8 mouse cellular contexts compared by ENCODE assay signal in genomic region chr15:92447708-92448147, GRCm38 (mm10). TPM values are rescaled to one million over a fixed set of nuclear protein-coding genes. Genes with fewer than 3 reads are reported as not detected.
A peak's percentile ranks its signal among the peaks of the same experiment; 100 is the strongest.
DNase-seq lines count a peak whose midpoint lies in the region; ATAC-seq lines count a peak whose summit lies in the region.

No protein-coding gene starts in this region.

- peak; percentile 49 for DNase-seq in adrenal gland, postnatal 14 days
- no peak for DNase-seq in adrenal gland, postnatal 4 days (ENCODE audit: low spot score in 2 of 2)
- peak; percentile 21 for DNase-seq in neural tube, embryonic 11.5 days (ENCODE audit: low spot score)
- DNase-seq in neural tube, embryonic 10.5 days (ENCODE audit: extremely low spot score, low spot score): no peak
- peak; percentile 80 for DNase-seq in hindbrain, embryonic 14.5 days (ENCODE audit: low spot score)
- peak; percentile 16 to 25 for DNase-seq in lung, postnatal 4 days
- DNase-seq in spleen, postnatal 14 days (ENCODE audit: low spot score in 2 of 2): no peak
- DNase-seq in thymus, postnatal 36 days: no peak

- no peaks in the 10 kb centered on the region for H3K4me1 ChIP-seq in neural tube, embryonic 11.5 days (ENCODE audit: control insufficient read depth, insufficient read depth, low read length)
- peaks cover 17% of the 10 kb centered on the region for H3K4me1 ChIP-seq in hindbrain, embryonic 14.5 days (replicated peaks; ENCODE audit: control insufficient read depth, insufficient read depth, low read length)

- no peak for ATAC-seq in neural tube, embryonic 11.5 days (ENCODE audit: insufficient read depth, low FRiP score, low TSS enrichment)
- ATAC-seq in hindbrain, embryonic 14.5 days (ENCODE audit: low FRiP score): 0 out of 2 replicates have a peak, but pooled peaks have one; percentile 34

- no peak overlapping the region for H3K4me2 ChIP-seq in neural tube, embryonic 11.5 days (ENCODE audit: low read depth)
- H3K4me2 ChIP-seq in hindbrain, embryonic 14.5 days (replicated peaks): no peak overlapping the region

- no peak overlapping the region for H3K27ac ChIP-seq in neural tube, embryonic 11.5 days (ENCODE audit: low read depth, low read length)
- peak overlapping the region; percentile 44; the same call in 1 of the 2 replicates for H3K27ac ChIP-seq in hindbrain, embryonic 14.5 days

- 54% methylated on average over 8 of the region's 8 CpGs for WGBS in neural tube, embryonic 11.5 days
- 39% methylated on average over 8 of the region's 8 CpGs for WGBS in hindbrain, embryonic 14.5 days

- H3K36me3 ChIP-seq in neural tube, embryonic 11.5 days (ENCODE audit: control insufficient read depth, insufficient read depth, low read length): no peaks in the 10 kb centered on the region
- H3K36me3 ChIP-seq in hindbrain, embryonic 14.5 days (replicated peaks; ENCODE audit: control insufficient read depth, insufficient read depth): no peaks in the 10 kb centered on the region

- no peaks in the 10 kb centered on the region for H3K27me3 ChIP-seq in neural tube, embryonic 11.5 days (ENCODE audit: control insufficient read depth, insufficient read depth, low read length)
- H3K27me3 ChIP-seq in hindbrain, embryonic 14.5 days (ENCODE audit: control insufficient read depth, insufficient read depth, low read length): no peaks in the 10 kb centered on the region

- H3K9ac ChIP-seq in neural tube, embryonic 11.5 days (ENCODE audit: low read length): no peak overlapping the region
- H3K9ac ChIP-seq in hindbrain, embryonic 14.5 days: no peak overlapping the region

- no peaks in the 10 kb centered on the region for H3K9me3 ChIP-seq in neural tube, embryonic 11.5 days (ENCODE audit: control insufficient read depth, low read length)
- no peaks in the 10 kb centered on the region for H3K9me3 ChIP-seq in hindbrain, embryonic 14.5 days (ENCODE audit: control insufficient read depth, low read length)

- H3K4me3 ChIP-seq in neural tube, embryonic 11.5 days (ENCODE audit: low read depth, low read length): no peak overlapping the region
- H3K4me3 ChIP-seq in hindbrain, embryonic 14.5 days (replicated peaks; ENCODE audit: low read length): no peak overlapping the region

RNA-seq across cellular contexts. Expression of gene Pdzrn4, which starts 51.0 kb away (rescaled TPM):
- total RNA-seq in adrenal gland, postnatal 14 days (2021): not detected in 2 replicates
- total RNA-seq in adrenal gland, postnatal 4 days (2021): 1 to 10 TPM in 1 of 2 experiments, under 1 TPM in 1; 0.73 to 1.2 TPM
- 12.5 and 14.4 TPM in 2 replicates for polyA plus RNA-seq in neural tube, embryonic 11.5 days (2014; fragmentation: Nextera tagmentation; extraction: Ambion mirVana)
- 31.7 and 33.5 TPM in 2 replicates for polyA plus RNA-seq in hindbrain, embryonic 14.5 days (2014; fragmentation: Nextera tagmentation; extraction: Ambion mirVana)

Comparison
In these comparisons a context has a peak if more than half of its experiments do, and no peak if none do; other contexts are left out.
1. DNase-seq: peak in adrenal gland, postnatal 14 days (single experiment), neural tube, embryonic 11.5 days (single experiment), hindbrain, embryonic 14.5 days (single experiment) and lung, postnatal 4 days (2 of 2); none in adrenal gland, postnatal 4 days (0 of 2), neural tube, embryonic 10.5 days (single experiment), spleen, postnatal 14 days (0 of 2) and thymus, postnatal 36 days (0 of 2).